Mouse (Mus musculus) lung, embryonic 14.5 days (tissue): ENCODE results near the gene Usp5. TPM values are rescaled to one million over a fixed set of nuclear protein-coding genes. Genes with fewer than 3 reads are reported as not detected.

Experiments used
- ATAC-seq: fragments of 200-750 bp; cut with Nextera tagmentation; 2 replicates; pipeline ENCODE4 v1.8.0; 2017; ENCODE audit warnings: mild to moderate bottlenecking, moderate TSS enrichment, moderate library complexity; ENCODE audit not compliant: insufficient read depth
- DNase-seq: peaks from one replicate; pipeline ENCODE4 v3.0.0-alpha.2; 2015
- H3K27ac ChIP-seq: fragments of 300-500 bp; sonication (generic); 2 replicates; pipeline ENCODE4 v1.5.1; 2014; ENCODE audit warnings: low read depth, mild to moderate bottlenecking, moderate library complexity
- H3K27me3 ChIP-seq: fragments of 300-500 bp; sonication (generic); 2 replicates; pipeline ENCODE4 v1.6.1; 2014; ENCODE audit warnings: low read length, control low read depth; ENCODE audit not compliant: insufficient read depth
- H3K36me3 ChIP-seq: fragments of 300-500 bp; sonication (generic); 2 replicates; pipeline ENCODE4 v1.6.1; 2014; ENCODE audit warnings: control low read depth; ENCODE audit not compliant: insufficient read depth
- H3K4me1 ChIP-seq: fragments of 300-500 bp; sonication (generic); 2 replicates; pipeline ENCODE4 v1.6.1; 2014; ENCODE audit warnings: antibody characterized with exemption, control low read depth; ENCODE audit not compliant: insufficient read depth
- H3K4me2 ChIP-seq: fragments of 300-500 bp; sonication (generic); 2 replicates; pipeline ENCODE4 v1.6.1; 2014; ENCODE audit warnings: mild to moderate bottlenecking
- H3K4me3 ChIP-seq: fragments of 300-500 bp; sonication (generic); 2 replicates; pipeline ENCODE4 v1.5.1; 2014; ENCODE audit warnings: low read depth, low read length
- H3K9ac ChIP-seq: fragments of 300-500 bp; sonication (generic); 2 replicates; pipeline ENCODE4 v1.6.1; 2014
- H3K9me3 ChIP-seq: fragments of 300-500 bp; sonication (generic); 2 replicates; pipeline ENCODE4 v1.6.1; 2016; ENCODE audit warnings: low read depth, low read length, control low read depth
- CTCF ChIP-seq: IDR thresholded peaks from 2 replicates; pipeline ENCODE4 v1.5.1; 2016; ENCODE audit warnings: antibody characterized with exemption, low read depth
- WGBS: fragments of 180-500 bp; shearing (Covaris S2); extraction: QIAGEN DNeasy Blood & Tissue Kit; methylation state at CpG from one replicate; pipeline ENCODE4 v1.1.7; 2014; 5-methylcytosine and 5-hydroxymethylcytosine counted together
- polyA plus RNA-seq: library from polyadenylated mRNA; unstranded; fragments of >200 nt; fragmentation: Nextera tagmentation; extraction: Ambion mirVana; gene quantifications from 2 replicates; pipeline ENCODE4 v1.2.1, GENCODE M21; 2014

Gene Usp5
- 143 TPM in 2 replicates for polyA plus RNA-seq

DNA sequence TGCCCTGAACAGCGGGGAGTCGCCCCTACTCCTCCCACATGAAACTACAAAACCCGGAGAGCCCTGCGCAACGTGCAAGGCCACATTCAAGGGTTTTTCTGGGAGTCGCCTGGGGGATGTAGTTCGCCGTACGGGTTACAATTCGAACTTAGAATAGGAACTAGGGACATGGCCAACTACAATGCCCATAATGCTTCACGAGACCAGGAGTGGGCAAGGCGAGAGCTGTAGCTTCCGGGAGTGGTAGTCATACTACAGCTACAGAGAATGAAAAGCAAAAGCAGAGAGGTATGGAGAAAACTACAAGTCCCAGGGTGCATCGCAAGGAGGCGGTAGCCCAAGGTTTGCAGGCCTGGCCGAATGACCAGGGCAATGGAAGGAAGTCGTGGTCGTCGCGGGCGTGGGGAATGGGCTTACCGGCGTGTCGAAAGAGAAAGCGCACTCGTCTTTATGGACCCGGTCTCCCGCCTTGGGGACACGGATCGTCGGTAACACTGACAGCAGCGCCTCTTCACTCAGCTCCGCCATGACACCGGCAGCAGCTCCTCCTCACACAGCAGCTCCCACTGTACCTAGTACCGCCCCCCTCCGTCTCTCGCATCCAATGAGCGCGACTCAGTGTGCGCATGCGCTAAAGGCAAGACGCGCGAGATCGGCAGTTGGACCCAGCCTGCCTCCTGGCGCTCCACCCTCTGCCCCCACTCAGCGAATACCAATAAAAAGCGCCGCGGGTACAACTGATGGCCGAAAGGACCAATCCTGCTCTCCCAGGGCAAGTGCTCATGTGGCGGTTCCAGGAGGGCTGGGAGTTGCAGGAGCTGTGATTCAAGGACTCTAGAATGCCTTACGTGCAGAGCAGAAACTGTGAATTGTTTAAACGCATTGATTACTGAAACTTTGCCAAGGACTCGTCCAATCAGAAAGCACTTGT is at the start of gene Usp5, which contains the start of gene Cdca3:
Gene Usp5, minus strand, starts transcription at position 617 of the 931 bp plus-strand sequence.
Gene Cdca3, plus strand, starts transcription at position 680 of the 931 bp plus-strand sequence.
- ATAC-seq (peak; percentile 95), DNase-seq (peak; percentile 100)
- Histone ChIP-seq H3K36me3 (peaks cover 51% of the 10 kb centered on the region), H3K27me3 (no peaks in the 10 kb centered on the region), H3K27ac (peak within 1 kb of the TSS; percentile 92), H3K9me3 (no peaks in the 10 kb centered on the region), H3K4me3 (peak within 1 kb of the TSS; percentile 80), H3K4me1 (peaks cover 6% of the 10 kb centered on the region; the same call in 1 of the 2 replicates), H3K4me2 (peak within 1 kb of the TSS; percentile 86), H3K9ac (peak within 1 kb of the TSS; percentile 87)
- WGBS, result under 1% methylated on average over 55 of the region's 55 CpGs
- TF ChIP-seq CTCF, result peak; percentile 56

DNA sequence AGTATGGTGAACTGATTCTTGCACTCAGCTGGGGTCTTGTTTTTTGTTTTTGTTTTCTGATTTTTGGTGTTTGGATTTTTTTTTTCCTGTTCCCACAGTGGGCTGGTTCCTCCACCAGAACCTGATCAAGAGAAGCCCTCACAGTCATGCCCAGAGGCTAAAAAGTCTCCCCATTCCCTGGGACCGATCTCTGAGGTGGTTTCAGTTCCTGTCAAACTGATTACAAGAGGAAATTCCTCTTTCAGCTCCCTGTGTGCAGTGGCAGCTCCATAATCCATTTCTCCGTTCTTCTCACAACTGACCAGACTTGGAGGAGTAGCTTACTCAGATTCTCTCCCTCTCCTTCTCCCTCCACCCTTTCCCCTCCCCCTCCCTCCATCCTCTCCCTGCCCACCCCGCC is 45.1 kb upstream of the Usp5 start:
- H3K36me3 ChIP-seq, result no peaks in the 10 kb centered on the region
- 26% methylated on average over 3 of the region's 3 CpGs for WGBS

DNA sequence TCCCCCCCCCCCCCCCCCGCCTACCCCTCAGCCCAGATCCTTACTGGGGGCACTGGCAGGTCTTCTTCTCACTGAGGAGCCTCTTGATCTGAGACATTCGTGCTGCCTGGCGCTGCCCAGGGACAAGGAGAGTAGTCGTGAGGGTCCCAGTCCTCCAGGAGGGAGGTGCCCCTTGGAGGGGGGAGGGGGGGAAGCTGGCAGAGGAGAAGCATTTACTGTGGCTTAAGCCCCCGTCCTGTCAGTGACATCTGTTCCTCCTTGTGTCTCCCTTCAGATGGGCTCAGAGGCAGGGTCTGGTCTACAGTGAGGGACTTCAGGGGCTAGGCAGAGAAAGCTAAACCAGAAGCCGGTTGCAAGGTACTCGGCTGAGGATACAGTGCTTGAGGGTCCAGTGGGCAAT is 37.3 kb upstream of the Usp5 start:
- Histone ChIP-seq H3K4me1 (0 out of 2 replicates have a peak, but pooled peaks cover 3% of the 10 kb centered on the region), H3K9me3 (no peaks in the 10 kb centered on the region), H3K27ac (no peak overlapping the region), H3K4me2 (no peak overlapping the region), H3K4me3 (no peak overlapping the region), H3K36me3 (no peaks in the 10 kb centered on the region), H3K27me3 (peaks cover 26% of the 10 kb centered on the region; the same call in 1 of the 2 replicates), H3K9ac (no peak overlapping the region)
- WGBS, result 42% methylated on average over 6 of the region's 7 CpGs
- DNase-seq, result no peak
- no peak for ATAC-seq
- no peak for TF ChIP-seq CTCF

More for the DNA sequence above, 45.1 kb upstream of the Usp5 start:
- H3K9ac ChIP-seq, result no peak overlapping the region
- H3K4me2 ChIP-seq, result no peak overlapping the region
- TF ChIP-seq CTCF, result no peak
- DNase-seq (no peak), ATAC-seq (no peak)
- H3K27me3 ChIP-seq, result no peaks in the 10 kb centered on the region
- H3K4me3 ChIP-seq, result no peak overlapping the region
- no peak overlapping the region for H3K27ac ChIP-seq
- H3K9me3 ChIP-seq, result no peaks in the 10 kb centered on the region
- H3K4me1 ChIP-seq, result no peaks in the 10 kb centered on the region

DNA sequence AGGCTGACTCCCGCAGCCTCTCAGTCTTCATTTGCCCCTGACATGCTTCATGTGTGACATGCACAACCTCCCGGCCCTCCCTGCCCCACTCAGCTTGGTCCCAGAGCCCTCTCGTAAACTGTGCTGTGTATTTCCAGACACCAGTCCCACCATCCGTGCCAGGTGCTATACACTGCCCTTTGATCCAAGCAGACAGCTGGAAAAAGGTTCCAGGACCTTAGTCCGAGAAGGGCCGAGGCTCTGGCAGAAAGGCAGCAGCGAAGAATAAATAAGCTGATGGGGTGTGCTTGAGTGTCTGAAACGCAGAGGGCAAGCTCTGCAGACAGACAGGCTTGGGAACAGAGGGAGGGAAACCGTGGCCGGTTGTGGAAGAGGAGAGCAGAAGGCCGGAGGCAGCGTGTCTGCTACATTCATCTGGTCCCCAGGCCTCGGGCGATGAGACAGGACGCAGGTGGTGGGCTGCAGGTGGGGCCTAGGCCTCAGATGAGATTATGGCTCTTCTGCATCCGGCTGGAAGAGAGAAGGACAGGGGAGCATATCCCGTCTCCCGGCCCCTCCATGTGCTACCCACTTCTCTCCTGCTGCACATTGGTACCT is 36.6 kb upstream of the Usp5 start:
- no peaks in the 10 kb centered on the region for H3K9me3 ChIP-seq
- ATAC-seq, result no peak
- no peak for DNase-seq
- 0 out of 2 replicates have a peak, but pooled peaks cover 3% of the 10 kb centered on the region for H3K4me1 ChIP-seq
- no peak overlapping the region for H3K9ac ChIP-seq
- peaks cover 26% of the 10 kb centered on the region; the same call in 1 of the 2 replicates for H3K27me3 ChIP-seq
- WGBS, result 35% methylated on average over 18 of the region's 18 CpGs
- no peak for TF ChIP-seq CTCF
- no peak overlapping the region for H3K4me3 ChIP-seq
- no peaks in the 10 kb centered on the region for H3K36me3 ChIP-seq
- H3K4me2 ChIP-seq, result no peak overlapping the region
- no peak overlapping the region for H3K27ac ChIP-seq

DNA sequence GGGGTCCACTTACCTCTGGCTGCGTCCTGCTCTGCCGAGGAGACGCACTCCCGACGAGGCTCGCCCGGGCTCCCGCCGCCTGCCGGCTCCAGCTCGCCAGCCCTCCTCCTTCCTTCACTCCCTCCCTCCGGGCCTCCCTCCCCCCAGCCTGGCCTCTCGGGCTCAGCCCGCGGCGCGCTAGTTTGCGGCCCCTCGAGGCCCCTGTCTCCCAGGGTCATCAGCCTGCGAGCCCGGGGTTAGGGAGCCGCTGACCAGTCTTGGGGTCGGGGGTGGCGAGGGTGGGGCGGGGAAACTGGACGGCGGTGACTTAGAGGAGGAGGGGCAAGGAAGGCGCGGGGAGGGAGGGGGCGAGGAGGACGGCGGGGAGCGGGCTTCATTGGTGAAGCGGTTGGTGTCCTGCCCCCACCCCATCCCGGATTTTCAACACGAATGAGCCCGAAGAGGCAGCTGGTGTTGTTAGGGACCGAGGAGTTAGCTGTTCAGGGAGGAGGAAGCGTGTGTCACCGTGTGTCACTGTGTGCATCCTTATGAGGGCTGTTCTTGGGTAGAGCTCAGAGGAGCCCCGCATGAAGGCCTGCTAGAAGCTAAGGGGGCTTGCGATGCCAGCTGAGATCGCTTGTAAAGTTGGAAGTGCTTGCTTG is 34.5 kb upstream of the Usp5 start, which contains the start of gene Gpr162:
Gene Gpr162, minus strand, starts transcription at position 326 of the 641 bp plus-strand sequence.
- Histone ChIP-seq H3K4me2 (peak within 1 kb of the TSS; percentile 93), H3K27ac (no peak within 1 kb of the TSS), H3K4me3 (peak within 1 kb of the TSS; percentile 45), H3K4me1 (0 out of 2 replicates have a peak, but pooled peaks cover 6% of the 10 kb centered on the region), H3K36me3 (no peaks in the 10 kb centered on the region), H3K9ac (peak within 1 kb of the TSS; percentile 46), H3K27me3 (peaks cover 32% of the 10 kb centered on the region; the same call in 1 of the 2 replicates), H3K9me3 (no peaks in the 10 kb centered on the region)
- 2% methylated on average over 37 of the region's 43 CpGs for WGBS
- no peak for TF ChIP-seq CTCF
- DNase-seq (peak; percentile 80), ATAC-seq (peak; percentile 65)

DNA sequence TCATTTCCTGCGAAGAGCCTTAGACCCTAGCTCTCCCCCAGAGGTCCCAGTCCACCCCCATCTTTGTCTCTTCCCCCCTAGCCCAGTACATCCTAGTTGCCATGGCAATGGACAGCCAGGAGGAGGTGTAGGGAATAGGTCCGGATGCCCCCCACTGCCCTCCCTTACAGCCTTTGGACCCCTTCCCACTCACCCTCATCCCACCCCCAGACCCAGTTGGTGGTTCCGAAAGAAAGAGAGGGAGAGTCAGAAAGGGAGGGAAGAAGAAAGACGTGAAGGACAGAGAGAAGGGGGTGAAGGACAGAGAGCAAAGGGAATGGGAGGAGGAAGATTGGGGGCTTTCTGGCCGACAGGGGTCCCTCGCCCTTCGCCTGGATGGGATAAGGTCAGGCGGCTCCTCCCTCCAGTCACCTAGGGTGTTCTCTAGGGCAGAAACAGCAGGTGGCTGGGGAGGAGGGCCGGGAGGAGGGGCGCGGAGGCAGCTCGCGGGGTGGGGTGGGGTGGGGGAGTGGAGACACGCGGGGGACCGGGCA is 33.9 kb upstream of the Usp5 start:
- ATAC-seq, result peak; percentile 15
- 1% methylated on average over 11 of the region's 16 CpGs for WGBS

More for the DNA sequence above, 33.9 kb upstream of the Usp5 start:
- Histone ChIP-seq H3K4me3 (peak overlapping the region; percentile 45), H3K27me3 (peaks cover 38% of the 10 kb centered on the region; the same call in 1 of the 2 replicates), H3K9ac (peak overlapping the region; percentile 46), H3K4me1 (0 out of 2 replicates have a peak, but pooled peaks cover 6% of the 10 kb centered on the region), H3K27ac (no peak overlapping the region), H3K4me2 (peak overlapping the region; percentile 93), H3K36me3 (no peaks in the 10 kb centered on the region), H3K9me3 (no peaks in the 10 kb centered on the region)
- DNase-seq, result no peak
- TF ChIP-seq CTCF, result no peak
